Mouse (Mus musculus): ENCODE measurements at regions not wholly inside any gene's neighbourhood (a gene's known extent, or its start where the extent isn't known, plus 50 kb on each side); places are given as distances from the start of the nearest gene placed in this dataset.
"Not testable (repeated sequence)": the region's sequence is repeated elsewhere in the genome, so short reads cannot be mapped to it uniquely, and the experiment has no call there.

DNA sequence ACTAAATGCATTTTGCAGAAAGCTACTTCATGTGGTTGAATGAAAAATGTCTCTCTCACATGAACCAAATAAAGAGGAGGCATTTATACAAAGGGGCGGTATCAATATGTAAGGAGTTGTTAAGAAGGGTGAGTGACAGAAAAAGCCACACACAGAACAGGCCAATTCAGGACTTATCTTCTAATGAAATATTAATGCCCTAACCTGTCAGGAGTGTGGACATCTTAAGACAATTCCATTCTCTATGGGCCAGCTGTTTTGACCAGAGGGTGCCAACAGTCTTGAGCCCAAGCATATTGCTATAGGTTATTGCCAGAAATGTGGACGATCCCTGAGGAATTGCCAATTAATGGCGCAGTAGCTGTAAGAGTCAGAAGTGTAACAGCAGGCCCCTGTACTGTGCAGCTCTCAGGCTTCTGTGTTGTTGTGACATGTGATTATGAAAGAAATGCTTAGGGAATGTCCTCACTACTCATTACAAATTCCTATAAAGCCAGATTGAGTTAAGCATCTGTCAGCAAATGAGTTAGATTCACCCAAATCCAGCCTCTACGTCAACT, 393.8 kb downstream of the Ice1 start:
- Histone ChIP-seq H3K4me3 (ENCODE audit: low read depth, low read length) (no peak overlapping the region), H3K4me2 (replicated peaks; ENCODE audit: low read depth, low read length) (no peak overlapping the region), H3K9me3 (ENCODE audit: control insufficient read depth, low read length) (no peaks in the 10 kb centered on the region), H3K36me3 (ENCODE audit: control insufficient read depth, insufficient read depth, low read length) (no peaks in the 10 kb centered on the region), H3K27me3 (ENCODE audit: control insufficient read depth, insufficient read depth, low read length) (no peaks in the 10 kb centered on the region), H3K27ac (ENCODE audit: low read depth, low read length) (no peak overlapping the region), H3K4me1 (replicated peaks; ENCODE audit: control insufficient read depth, insufficient read depth, low read length) (no peaks in the 10 kb centered on the region), H3K9ac (ENCODE audit: low read depth, low read length) (no peak overlapping the region)
- ATAC-seq (ENCODE audit: low FRiP score) (no peak), DNase-seq (ENCODE audit: low spot score) (no peak)
- 81% methylated on average over 4 of the region's 4 CpGs for WGBS

DNA sequence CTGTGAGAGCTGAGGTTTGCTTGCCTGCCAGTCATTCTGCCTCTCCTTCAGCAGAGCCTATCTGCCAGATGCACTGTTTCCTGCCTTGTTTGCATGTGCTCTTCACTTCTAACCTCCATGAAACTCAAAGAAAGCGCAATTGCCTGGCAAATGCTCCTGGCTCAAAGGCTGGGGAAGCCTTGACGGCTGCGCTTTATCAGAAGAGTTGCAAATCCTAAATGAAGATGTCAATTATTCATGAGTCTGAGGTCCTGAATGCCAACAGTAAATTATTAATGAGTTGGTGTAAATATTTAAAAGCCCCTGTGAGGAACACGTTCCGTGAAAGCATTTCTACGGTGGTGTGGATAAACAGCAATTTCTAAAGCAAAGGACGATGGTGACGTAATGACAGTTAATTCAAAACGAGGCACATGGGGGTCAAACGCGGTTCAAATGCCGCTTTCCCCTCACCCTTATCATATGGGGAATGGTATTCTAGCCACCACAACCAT, 377.4 kb downstream of the Ice1 start:
- DNase-seq (ENCODE audit: low spot score), result peak; percentile 27
- Histone ChIP-seq H3K9ac (ENCODE audit: low read depth, low read length) (no peak overlapping the region), H3K4me1 (replicated peaks; ENCODE audit: control insufficient read depth, insufficient read depth, low read length) (no peaks in the 10 kb centered on the region), H3K4me2 (replicated peaks; ENCODE audit: low read depth, low read length) (no peak overlapping the region), H3K27me3 (ENCODE audit: control insufficient read depth, insufficient read depth, low read length) (no peaks in the 10 kb centered on the region), H3K4me3 (ENCODE audit: low read depth, low read length) (no peak overlapping the region), H3K27ac (ENCODE audit: low read depth, low read length) (no peak overlapping the region), H3K9me3 (ENCODE audit: control insufficient read depth, low read length) (no peaks in the 10 kb centered on the region), H3K36me3 (ENCODE audit: control insufficient read depth, insufficient read depth, low read length) (no peaks in the 10 kb centered on the region)
- WGBS, result 37% methylated on average over 12 of the region's 12 CpGs
- ATAC-seq (ENCODE audit: low FRiP score), result peak; percentile 65

DNA sequence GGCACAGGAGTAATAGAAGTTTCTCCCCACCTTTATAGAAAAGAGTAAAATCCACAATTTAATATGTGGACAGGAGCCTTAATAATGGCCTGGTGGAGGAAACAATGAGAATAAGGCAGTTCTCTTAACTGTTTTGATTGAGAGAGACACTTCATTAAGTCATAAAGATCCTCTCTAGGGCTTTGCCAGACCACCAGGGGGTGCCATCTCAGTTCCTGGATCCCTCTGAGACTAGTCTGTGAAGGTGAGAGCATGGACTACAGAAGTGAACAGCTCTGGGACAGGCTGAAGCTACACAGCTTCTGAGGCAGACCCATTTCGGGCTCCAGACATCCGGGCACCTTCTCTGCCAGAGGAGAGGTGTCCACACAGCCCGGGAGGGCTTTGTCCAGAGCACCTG, 373.8 kb downstream of the Ice1 start:
- H3K27me3 ChIP-seq (ENCODE audit: control insufficient read depth, insufficient read depth, low read length), result no peaks in the 10 kb centered on the region
- ATAC-seq (ENCODE audit: low FRiP score) (no peak), DNase-seq (ENCODE audit: low spot score) (no peak)
- 95% methylated on average over 3 of the region's 3 CpGs for WGBS
- no peak overlapping the region for H3K4me2 ChIP-seq (replicated peaks; ENCODE audit: low read depth, low read length)
- no peak overlapping the region for H3K27ac ChIP-seq (ENCODE audit: low read depth, low read length)
- no peak overlapping the region for H3K9ac ChIP-seq (ENCODE audit: low read depth, low read length)
- no peaks in the 10 kb centered on the region for H3K9me3 ChIP-seq (ENCODE audit: control insufficient read depth, low read length)
- no peaks in the 10 kb centered on the region for H3K36me3 ChIP-seq (ENCODE audit: control insufficient read depth, insufficient read depth, low read length)
- H3K4me3 ChIP-seq (ENCODE audit: low read depth, low read length), result no peak overlapping the region
- no peaks in the 10 kb centered on the region for H3K4me1 ChIP-seq (replicated peaks; ENCODE audit: control insufficient read depth, insufficient read depth, low read length)

DNA sequence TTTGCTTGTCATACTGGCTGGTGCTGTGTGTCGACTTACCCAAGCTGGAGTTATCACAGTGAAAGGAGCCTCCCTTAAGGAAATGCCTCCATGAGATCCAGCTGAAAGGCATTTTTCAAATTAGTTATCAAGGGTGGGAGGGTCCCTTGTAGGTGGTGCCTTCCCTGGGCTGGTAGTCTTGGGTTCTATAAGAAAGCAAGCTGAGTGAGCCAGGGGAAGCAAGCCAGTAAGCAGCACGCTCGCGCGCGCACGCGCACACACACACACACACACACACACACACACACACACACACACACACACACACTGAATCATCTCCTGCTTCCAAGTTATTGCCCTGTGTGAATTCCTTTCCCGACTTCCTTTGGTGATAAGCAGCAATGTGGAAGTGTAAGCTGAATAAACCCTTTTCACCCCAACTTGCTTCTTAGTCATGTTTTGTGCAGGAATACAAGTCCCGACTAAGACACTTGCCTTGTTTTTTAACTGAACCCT, 360.5 kb downstream of the Ice1 start:
- WGBS, result 89% methylated on average over 10 of the region's 10 CpGs
- H3K4me3 ChIP-seq (ENCODE audit: low read depth, low read length); H3K36me3 ChIP-seq (ENCODE audit: control insufficient read depth, insufficient read depth, low read length); H3K9ac ChIP-seq (ENCODE audit: low read depth, low read length); H3K4me2 ChIP-seq (replicated peaks; ENCODE audit: low read depth, low read length); H3K9me3 ChIP-seq (ENCODE audit: control insufficient read depth, low read length); H3K4me1 ChIP-seq (replicated peaks; ENCODE audit: control insufficient read depth, insufficient read depth, low read length); H3K27me3 ChIP-seq (ENCODE audit: control insufficient read depth, insufficient read depth, low read length); DNase-seq (ENCODE audit: low spot score); ATAC-seq (ENCODE audit: low FRiP score); H3K27ac ChIP-seq (ENCODE audit: low read depth, low read length): not testable (repeated sequence)

DNA sequence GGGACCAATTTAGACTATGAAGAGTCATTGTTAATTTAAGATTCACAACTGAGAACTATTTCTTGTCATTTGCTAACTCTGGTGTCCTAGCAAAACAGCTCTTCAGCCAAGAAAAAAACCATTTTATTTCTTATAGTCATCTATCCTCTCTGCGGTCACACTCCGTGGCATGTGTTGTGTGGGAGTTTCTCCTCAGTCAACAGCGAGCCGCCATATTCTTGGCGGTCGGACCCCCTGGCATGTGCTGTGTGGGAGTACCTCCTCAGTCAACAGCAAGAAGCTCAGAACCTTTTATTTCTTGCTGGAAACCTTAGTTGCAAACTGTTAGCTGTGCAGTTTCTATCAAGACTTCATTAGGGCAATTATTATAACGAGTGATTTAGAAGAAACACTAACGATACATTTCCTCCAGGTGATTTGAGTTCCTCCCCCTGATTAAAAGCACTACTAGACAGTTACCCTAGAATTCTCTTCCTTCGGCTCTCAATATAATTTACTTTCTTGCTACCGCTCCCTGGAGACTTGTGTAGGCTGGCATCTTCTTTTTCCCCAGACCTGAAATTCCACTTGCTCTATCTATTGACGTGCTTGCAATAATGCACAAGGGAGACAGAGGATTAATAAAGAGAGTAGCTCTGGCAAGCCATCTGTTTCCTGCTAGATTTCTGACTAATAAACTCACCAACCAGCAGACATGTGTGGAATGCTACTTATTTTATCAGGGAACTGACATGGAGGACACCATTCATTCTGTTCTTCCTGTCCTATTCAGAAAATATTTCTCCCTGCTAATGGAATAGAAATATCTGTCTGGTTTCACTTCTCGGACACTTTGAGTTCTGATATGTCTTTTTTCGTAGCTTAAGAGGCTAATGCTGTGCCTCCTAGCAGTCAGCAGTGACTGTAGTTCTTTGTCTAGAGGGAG, 359.5 kb downstream of the Ice1 start:
- no peaks in the 10 kb centered on the region for H3K4me1 ChIP-seq (replicated peaks; ENCODE audit: control insufficient read depth, insufficient read depth, low read length)
- H3K36me3 ChIP-seq (ENCODE audit: control insufficient read depth, insufficient read depth, low read length), result no peaks in the 10 kb centered on the region
- H3K27me3 ChIP-seq (ENCODE audit: control insufficient read depth, insufficient read depth, low read length), result no peaks in the 10 kb centered on the region
- no peak for ATAC-seq (ENCODE audit: low FRiP score)
- no peaks in the 10 kb centered on the region for H3K9me3 ChIP-seq (ENCODE audit: control insufficient read depth, low read length)
- no peak for DNase-seq (ENCODE audit: low spot score)
- no peak overlapping the region for H3K4me2 ChIP-seq (replicated peaks; ENCODE audit: low read depth, low read length)
- H3K9ac ChIP-seq (ENCODE audit: low read depth, low read length), result no peak overlapping the region
- WGBS, result 86% methylated on average over 13 of the region's 13 CpGs
- no peak overlapping the region for H3K4me3 ChIP-seq (ENCODE audit: low read depth, low read length)
- H3K27ac ChIP-seq (ENCODE audit: low read depth, low read length), result no peak overlapping the region

DNA sequence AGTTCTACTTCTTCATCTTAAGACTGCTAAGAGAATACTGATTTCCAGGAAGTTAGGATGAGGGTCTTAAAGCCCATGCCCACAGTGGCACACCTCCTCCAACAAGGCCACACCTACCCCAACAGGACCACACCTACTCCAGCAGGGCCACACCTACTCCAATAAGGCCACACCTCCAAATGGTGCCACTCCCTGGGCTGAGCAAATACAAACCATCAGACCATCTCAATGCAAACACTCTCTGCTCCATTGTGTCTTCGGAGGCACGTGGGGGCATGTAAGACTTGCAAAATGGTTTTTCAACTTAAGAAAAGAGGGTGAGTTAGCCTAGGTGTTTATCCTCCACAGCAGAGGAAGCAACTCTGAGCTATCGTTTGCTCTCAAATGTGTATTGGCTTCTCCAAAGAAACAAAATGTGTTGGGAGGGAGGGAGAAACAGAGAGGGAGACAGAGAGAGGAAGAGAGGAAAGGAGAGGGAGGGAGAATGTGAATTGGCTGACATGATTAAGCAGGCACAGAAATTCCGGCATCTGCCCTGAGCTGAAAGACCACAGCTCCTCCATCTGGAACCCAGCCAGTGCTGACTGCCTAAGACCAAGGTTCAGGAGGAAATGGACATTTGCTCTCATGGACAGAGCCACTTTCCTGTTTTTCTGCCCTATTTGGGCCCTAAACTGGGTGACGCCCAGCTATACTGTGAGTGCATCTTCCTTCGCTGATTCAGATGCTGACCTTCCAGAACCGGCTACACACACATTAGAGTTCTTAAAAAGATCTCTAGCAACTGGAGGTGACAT, 356.2 kb downstream of the Ice1 start:
- WGBS, result 80% methylated on average over 7 of the region's 7 CpGs
- H3K4me3 ChIP-seq (ENCODE audit: low read depth, low read length), result no peak overlapping the region

DNA sequence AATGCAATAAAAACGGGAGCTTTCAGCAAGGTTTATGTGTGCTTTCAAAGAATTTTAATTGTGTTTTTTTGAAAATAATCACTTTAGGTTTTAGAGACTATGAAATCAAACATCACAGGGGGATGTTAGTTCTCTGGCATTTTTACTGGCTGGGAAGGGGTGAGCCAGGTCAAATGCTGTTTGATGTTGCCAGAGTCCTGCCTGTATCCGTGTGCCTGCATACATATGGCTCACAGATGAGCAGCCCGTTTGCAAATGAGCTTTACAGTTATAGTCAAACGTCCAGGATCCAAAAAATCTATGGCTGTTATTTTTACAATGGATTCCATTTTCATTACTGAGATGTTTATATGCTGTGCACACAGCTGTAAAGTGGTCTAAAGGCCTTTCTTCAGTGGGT, 354.7 kb downstream of the Ice1 start:
- no peak for DNase-seq (ENCODE audit: low spot score)

More for the DNA sequence above, 356.2 kb downstream of the Ice1 start:
- ATAC-seq (ENCODE audit: low FRiP score) (no peak), DNase-seq (ENCODE audit: low spot score) (no peak)
- Histone ChIP-seq H3K36me3 (ENCODE audit: control insufficient read depth, insufficient read depth, low read length) (no peaks in the 10 kb centered on the region), H3K27me3 (ENCODE audit: control insufficient read depth, insufficient read depth, low read length) (no peaks in the 10 kb centered on the region), H3K27ac (ENCODE audit: low read depth, low read length) (no peak overlapping the region), H3K9ac (ENCODE audit: low read depth, low read length) (no peak overlapping the region), H3K4me2 (replicated peaks; ENCODE audit: low read depth, low read length) (no peak overlapping the region), H3K9me3 (ENCODE audit: control insufficient read depth, low read length) (no peaks in the 10 kb centered on the region), H3K4me1 (replicated peaks; ENCODE audit: control insufficient read depth, insufficient read depth, low read length) (no peaks in the 10 kb centered on the region)

DNA sequence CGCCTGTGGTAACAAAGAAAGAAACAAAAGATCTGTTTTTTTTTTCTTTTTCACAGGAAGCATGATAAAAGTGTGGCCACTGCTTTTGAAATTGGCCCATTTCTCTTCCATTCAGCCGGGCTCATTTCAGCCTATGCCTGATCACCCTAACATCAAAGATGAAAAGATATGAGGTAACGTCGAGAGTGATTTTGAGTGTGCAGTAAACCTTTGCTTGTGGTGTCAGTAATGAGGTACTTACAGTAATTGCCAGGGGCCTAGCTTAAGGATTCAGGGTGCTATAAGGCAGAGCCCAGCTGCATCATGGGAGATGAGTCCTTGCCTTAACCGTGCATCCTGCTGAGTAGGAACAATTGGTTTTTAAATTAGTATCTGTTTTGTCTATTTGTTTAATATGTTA, 354.2 kb downstream of the Ice1 start:
- Histone ChIP-seq H3K36me3 (ENCODE audit: control insufficient read depth, insufficient read depth, low read length) (no peaks in the 10 kb centered on the region), H3K4me1 (replicated peaks; ENCODE audit: control insufficient read depth, insufficient read depth, low read length) (no peaks in the 10 kb centered on the region), H3K27me3 (ENCODE audit: control insufficient read depth, insufficient read depth, low read length) (no peaks in the 10 kb centered on the region), H3K9ac (ENCODE audit: low read depth, low read length) (no peak overlapping the region), H3K9me3 (ENCODE audit: control insufficient read depth, low read length) (no peaks in the 10 kb centered on the region), H3K4me2 (replicated peaks; ENCODE audit: low read depth, low read length) (no peak overlapping the region), H3K4me3 (ENCODE audit: low read depth, low read length) (no peak overlapping the region), H3K27ac (ENCODE audit: low read depth, low read length) (0 out of 2 replicates have a peak overlapping the region, but pooled peaks have one; percentile 2)
- DNase-seq (ENCODE audit: low spot score) (no peak), ATAC-seq (ENCODE audit: low FRiP score) (no peak)
- WGBS, result 38% methylated on average over 5 of the region's 5 CpGs

More for the DNA sequence above, 354.7 kb downstream of the Ice1 start:
- Histone ChIP-seq H3K4me2 (replicated peaks; ENCODE audit: low read depth, low read length) (no peak overlapping the region), H3K4me1 (replicated peaks; ENCODE audit: control insufficient read depth, insufficient read depth, low read length) (no peaks in the 10 kb centered on the region), H3K27ac (ENCODE audit: low read depth, low read length) (no peak overlapping the region), H3K27me3 (ENCODE audit: control insufficient read depth, insufficient read depth, low read length) (no peaks in the 10 kb centered on the region), H3K9ac (ENCODE audit: low read depth, low read length) (no peak overlapping the region), H3K4me3 (ENCODE audit: low read depth, low read length) (no peak overlapping the region), H3K36me3 (ENCODE audit: control insufficient read depth, insufficient read depth, low read length) (no peaks in the 10 kb centered on the region), H3K9me3 (ENCODE audit: control insufficient read depth, low read length) (no peaks in the 10 kb centered on the region)
- ATAC-seq (ENCODE audit: low FRiP score), result no peak
- WGBS, result 45% methylated on average over 4 of the region's 4 CpGs

All from hindbrain, embryonic 11.5 days (tissue).